Mouse (Mus musculus) small intestine, adult 2 months (tissue): ENCODE measurements around the gene Cuedc2.

ENCODE experiments used
- CTCF ChIP-seq: fragments of 200-500 bp; IDR thresholded peaks from 2 replicates; pipeline ENCODE4 v1.5.1; 2012; ENCODE audit warnings: low read depth, mild to moderate bottlenecking, control low read depth, inconsistent platforms, low read length, moderate library complexity, mixed read lengths; ENCODE audit not compliant: insufficient replicate concordance, insufficient read length; ENCODE audit errors: extremely low read depth
- POLR2A ChIP-seq: fragments of 200-500 bp; IDR thresholded peaks from 2 replicates; pipeline ENCODE4 v1.6.1; 2012; ENCODE audit warnings: low read depth, mild to moderate bottlenecking, control low read depth, inconsistent platforms, low read length, moderate library complexity

DNA sequence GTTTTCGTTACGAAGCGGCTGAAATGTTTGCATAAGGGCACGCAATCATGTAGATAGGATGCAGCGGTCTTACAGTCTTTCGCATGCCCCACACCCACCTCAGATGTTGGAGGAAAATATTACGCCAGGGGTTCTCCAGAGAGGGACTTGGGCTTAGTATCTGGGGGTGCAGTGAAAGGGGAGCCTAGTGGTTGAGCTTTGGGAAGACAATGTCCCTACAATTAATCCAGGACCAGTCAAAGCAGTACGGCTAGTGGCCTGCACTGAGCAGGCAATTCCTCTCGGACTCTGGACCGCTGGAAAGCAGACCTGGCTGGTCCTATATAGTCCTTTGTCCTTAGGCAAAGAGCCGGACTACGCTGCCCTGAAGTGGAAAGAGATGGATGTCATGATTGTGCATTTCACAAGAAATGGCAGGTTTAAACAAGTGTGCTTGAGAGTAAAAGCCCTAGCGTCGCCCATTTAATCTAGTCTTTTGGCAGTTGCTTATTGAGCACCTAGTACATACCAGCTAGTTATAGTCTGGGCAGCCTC lies 10.9 kb downstream of the Cuedc2 start:
- TF ChIP-seq POLR2A (no peak), CTCF (no peak)
